Mouse (Mus musculus) G1E (cell line): ENCODE results near the gene Acss3.

Source experiments
- CTCF ChIP-seq: IDR thresholded peaks from 2 replicates; pipeline ENCODE4 v1.5.1; 2012; ENCODE audit warnings: low read depth, low read length, inconsistent platforms, mixed read lengths
- GATA1 ChIP-seq: IDR thresholded peaks from 2 replicates; pipeline ENCODE4 v1.6.1; 2012; ENCODE audit warnings: borderline replicate concordance, low read length, inconsistent platforms, mixed read lengths
- POLR2AphosphoS5 ChIP-seq: IDR thresholded peaks from 2 replicates; pipeline ENCODE4 v1.6.1; 2012; ENCODE audit warnings: low read depth, low read length, inconsistent platforms; ENCODE audit not compliant: insufficient replicate concordance
- TAL1 ChIP-seq: conservative IDR thresholded peaks from 2 replicates; pipeline ENCODE4 v1.6.1; 2012; ENCODE audit warnings: low read depth, low read length, inconsistent platforms, mixed read lengths

DNA sequence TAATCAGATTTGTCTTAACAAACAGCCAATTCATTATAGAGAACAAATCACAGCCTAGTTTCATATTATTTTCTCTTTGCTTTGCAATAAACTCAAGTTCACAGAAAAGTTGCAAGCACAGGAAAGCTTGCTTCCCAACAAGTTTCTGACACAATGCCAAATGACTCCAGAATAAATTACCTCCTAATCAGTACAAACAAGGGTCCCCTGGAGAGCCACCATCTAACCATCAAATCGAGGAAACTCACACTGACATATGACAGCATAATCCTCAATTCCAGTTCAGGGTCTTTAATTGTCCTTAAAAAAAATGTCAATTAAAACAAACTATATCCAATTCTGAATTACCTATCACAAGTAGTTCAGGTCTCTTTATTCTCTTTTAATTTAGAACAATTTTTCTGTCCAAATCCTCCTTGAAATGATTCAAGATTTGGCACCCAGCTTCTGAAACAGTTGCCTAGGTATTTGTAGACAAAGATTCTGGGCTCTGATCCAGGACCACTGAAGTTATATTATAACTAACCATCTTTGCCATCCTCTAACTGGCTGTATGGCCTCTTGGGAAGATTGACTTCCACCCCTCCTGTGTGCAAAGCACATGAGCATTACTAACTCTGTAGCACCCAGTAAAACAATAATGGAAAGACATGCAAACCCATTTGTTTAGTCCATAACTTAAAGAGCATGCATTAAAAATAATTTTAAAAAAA, 7.4 kb downstream of the Acss3 start:
- TF ChIP-seq CTCF = no peak
- TF ChIP-seq GATA1 = no peak
- TF ChIP-seq POLR2AphosphoS5 = no peak
- no peak for TF ChIP-seq TAL1
